Mouse (Mus musculus): Measurements from ENCODE around the gene Wfdc10. TPM values are rescaled to one million over a fixed set of nuclear protein-coding genes. Genes with fewer than 3 reads are reported as not detected.

The Wfdc10 gene
- total and polyA plus RNA-seq, 3 experiments = not detected

DNA sequence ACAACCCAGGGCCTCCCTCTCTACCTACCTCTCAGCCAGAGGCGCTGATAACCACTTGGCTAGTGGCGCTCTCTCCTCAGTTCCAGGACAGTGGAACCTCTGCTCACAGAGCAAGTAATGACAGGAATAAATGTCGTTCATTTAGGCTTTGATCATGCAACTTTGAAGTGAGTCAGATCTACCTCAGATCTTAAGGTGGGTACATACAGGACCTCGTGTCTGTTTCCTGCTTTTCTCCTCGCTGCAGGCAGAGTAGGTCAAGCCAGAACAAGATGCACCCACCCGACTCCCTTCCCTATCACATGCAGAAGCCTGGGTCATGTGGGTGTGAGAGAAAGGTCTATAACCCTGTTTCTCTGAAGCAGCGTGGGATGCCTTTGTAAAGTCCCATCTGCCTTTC, 18.1 kb downstream of the Wfdc10 start, which contains the start of gene Wfdc11:
Gene Wfdc11 (minus strand): TSS at position 101 of the 400 bp plus-strand sequence.
- Histone ChIP-seq H3K27ac (ENCODE audit: insufficient read depth, low read depth) (no peak within 1 kb of the TSS), H3K36me3 (replicated peaks in 1 of 2; ENCODE audit: control insufficient read depth in 1 of 2, insufficient read depth in 1 of 2, low read length in 1 of 2) (no peaks in the 10 kb centered on the region), H3K9ac (ENCODE audit: insufficient read depth, low read depth) (no peak within 1 kb of the TSS), H3K4me3 (replicated peaks in 1 of 3; ENCODE audit: low read depth in 2 of 3, low read length in 2 of 3, poor library complexity in 1 of 3) (no peak within 1 kb of the TSS), H3K9me3 (replicated peaks; ENCODE audit: low read length) (peaks cover 16% of the 10 kb centered on the region), H3K4me2 (ENCODE audit: insufficient read depth, low read depth, poor library complexity, severe bottlenecking) (no peak within 1 kb of the TSS), H3K79me2 (replicated peaks; ENCODE audit: control insufficient read depth, extremely low read depth, insufficient read depth, poor library complexity, severe bottlenecking) (no peaks in the 10 kb centered on the region), H3K4me1 (ENCODE audit: control insufficient read depth in 1 of 2, insufficient read depth in 2 of 2) (peaks cover 0 to 3% of the 10 kb centered on the region in 2 experiments; a peak in 1 of 4 replicates), H3K27me3 (replicated peaks) (peaks cover 45% of the 10 kb centered on the region)
- TF ChIP-seq HCFC1 (IDR thresholded peaks at IDR 0.05; ENCODE audit: low read depth, low read length) (no peak), CHD2 (IDR thresholded peaks at IDR 0.05; ENCODE audit: low read length) (no peak), NRF1 (IDR thresholded peaks at IDR 0.05; ENCODE audit: low read depth, low read length) (no peak), ETS1 (conservative IDR thresholded peaks at IDR 0.05; ENCODE audit: low read depth, low read length) (no peak), ZNF384 (IDR thresholded peaks at IDR 0.05; ENCODE audit: low read depth, low read length) (no peak), MAZ (IDR thresholded peaks at IDR 0.05; ENCODE audit: low read depth, low read length) (no peak), RAD21 (IDR thresholded peaks at IDR 0.05; ENCODE audit: low read depth, low read length) (no peak)
- in situ Hi-C loops (cut with MboI; ENCODE audit: low pct_ligation_motif_present, low pct_unique_long_range_greater_than_20kb, low sequenced_read_pairs) (no loop called here), dilution Hi-C loops (cut with MboI; ENCODE audit: extremely low pct_ligation_motif_present, extremely low pct_unique_long_range_greater_than_20kb, low sequenced_read_pairs) (no loop called here)
- no peak for DNase-seq (ENCODE audit: extremely low read depth)

DNA sequence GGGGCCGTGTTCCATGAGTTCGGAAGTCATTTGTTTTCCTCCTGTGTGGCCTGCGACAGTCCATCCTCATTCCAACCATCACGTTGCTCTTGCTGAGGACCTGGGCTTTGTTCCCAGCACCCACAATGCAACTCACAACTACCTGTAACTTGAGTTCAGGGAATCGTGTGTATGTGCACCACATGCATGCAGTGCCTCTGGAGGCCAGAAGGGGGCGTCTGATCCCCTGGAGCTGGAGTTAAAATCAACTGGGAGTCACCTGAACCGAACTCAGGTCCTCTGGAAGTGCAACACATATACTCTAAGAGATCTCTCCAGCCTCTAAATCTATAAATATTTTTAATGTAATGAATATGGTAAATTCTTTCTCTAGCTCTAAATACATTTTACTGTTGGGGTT, 20.3 kb downstream of the Wfdc10 start:
- no peak overlapping the region for H3K4me3 ChIP-seq (replicated peaks in 1 of 3; ENCODE audit: low read depth in 2 of 3, low read length in 2 of 3, poor library complexity in 1 of 3)
- no peak for DNase-seq (ENCODE audit: extremely low read depth)
- dilution Hi-C loops (cut with MboI; ENCODE audit: extremely low pct_ligation_motif_present, extremely low pct_unique_long_range_greater_than_20kb, low sequenced_read_pairs) (no loop called here), in situ Hi-C loops (cut with MboI; ENCODE audit: low pct_ligation_motif_present, low pct_unique_long_range_greater_than_20kb, low sequenced_read_pairs) (no loop called here)
- H3K4me1 ChIP-seq (ENCODE audit: control insufficient read depth in 1 of 2, insufficient read depth in 2 of 2) = peaks cover 5 to 13% of the 10 kb centered on the region in 2 experiments; a peak in 3 of 4 replicates
- peaks cover 42% of the 10 kb centered on the region for H3K27me3 ChIP-seq (replicated peaks)
- peaks cover 10% of the 10 kb centered on the region for H3K9me3 ChIP-seq (replicated peaks; ENCODE audit: low read length)
- no peak overlapping the region for H3K4me2 ChIP-seq (ENCODE audit: insufficient read depth, low read depth, poor library complexity, severe bottlenecking)
- H3K9ac ChIP-seq (ENCODE audit: insufficient read depth, low read depth) = no peak overlapping the region
- TF ChIP-seq CTCF (conservative IDR thresholded peaks at IDR 0.05 in 1 of 2, IDR thresholded peaks at IDR 0.05 in 1 of 2; ENCODE audit: low read depth in 2 of 2, low read length in 2 of 2) = peak; percentile 24 to 29; a peak in 2 of 4 replicates
- no peak for TF ChIP-seq MAX (IDR thresholded peaks at IDR 0.05; ENCODE audit: low read length)
- H3K36me3 ChIP-seq (replicated peaks in 1 of 2; ENCODE audit: control insufficient read depth in 1 of 2, insufficient read depth in 1 of 2, low read length in 1 of 2) = no peaks in the 10 kb centered on the region
- no peak overlapping the region for H3K27ac ChIP-seq (ENCODE audit: insufficient read depth, low read depth)
- no peaks in the 10 kb centered on the region for H3K79me2 ChIP-seq (replicated peaks; ENCODE audit: control insufficient read depth, extremely low read depth, insufficient read depth, poor library complexity, severe bottlenecking)

- Histone ChIP-seq H3K4me1 (ENCODE audit: control insufficient read depth in 1 of 2, insufficient read depth in 2 of 2) (peaks cover 5 to 13% of the 10 kb centered on the region in 2 experiments; a peak in 3 of 4 replicates), H3K9me3 (replicated peaks; ENCODE audit: low read length) (peaks cover 7% of the 10 kb centered on the region), H3K9ac (ENCODE audit: insufficient read depth, low read depth) (no peak overlapping the region), H3K79me2 (replicated peaks; ENCODE audit: control insufficient read depth, extremely low read depth, insufficient read depth, poor library complexity, severe bottlenecking) (no peaks in the 10 kb centered on the region), H3K27me3 (replicated peaks) (peaks cover 35% of the 10 kb centered on the region), H3K4me3 (replicated peaks in 1 of 3; ENCODE audit: low read depth in 2 of 3, low read length in 2 of 3, poor library complexity in 1 of 3) (no peak overlapping the region), H3K36me3 (replicated peaks in 1 of 2; ENCODE audit: control insufficient read depth in 1 of 2, insufficient read depth in 1 of 2, low read length in 1 of 2) (no peaks in the 10 kb centered on the region), H3K27ac (ENCODE audit: insufficient read depth, low read depth) (no peak overlapping the region), H3K4me2 (ENCODE audit: insufficient read depth, low read depth, poor library complexity, severe bottlenecking) (no peak overlapping the region)
- TF ChIP-seq MAZ (IDR thresholded peaks at IDR 0.05; ENCODE audit: low read depth, low read length) (no peak), ELF1 (IDR thresholded peaks at IDR 0.05; ENCODE audit: low read depth, low read length) (no peak), UBTF (IDR thresholded peaks at IDR 0.05; ENCODE audit: low read depth, low read length) (no peak), MXI1 (IDR thresholded peaks at IDR 0.05; ENCODE audit: low read depth, low read length) (no peak), USF1 (IDR thresholded peaks at IDR 0.05; ENCODE audit: low read depth, low read length) (no peak), MAX (IDR thresholded peaks at IDR 0.05; ENCODE audit: low read length) (no peak)
- in situ Hi-C loops (cut with MboI; ENCODE audit: low pct_ligation_motif_present, low pct_unique_long_range_greater_than_20kb, low sequenced_read_pairs) = no loop called here
- dilution Hi-C loops (cut with MboI; ENCODE audit: extremely low pct_ligation_motif_present, extremely low pct_unique_long_range_greater_than_20kb, low sequenced_read_pairs) = no loop called here
- DNase-seq (ENCODE audit: extremely low read depth) = no peak
Measured at GRCm38 (mm10) chr2:164676916-164677685, 21.3 kb downstream of the Wfdc10 start.

Measured in CH12.LX (cell line).